Mouse (Mus musculus): Measurements from ENCODE around the gene Gm8271.
"Not testable (repeated sequence)": the region's sequence is repeated elsewhere in the genome, so short reads cannot be mapped to it uniquely, and the experiment has no call there.

Gm8271 gene

GRCm38 (mm10) chr14:5185493-5185892 is at the start of gene Gm8271:
TSS of gene Gm8271 (plus strand) at chr14:5185793.
- not testable (repeated sequence) for H3K27me3 ChIP-seq (ENCODE audit: insufficient read depth, low read length); H3K4me3 ChIP-seq (replicated peaks; ENCODE audit: low read length); H3K4me1 ChIP-seq (replicated peaks; ENCODE audit: low read depth, low read length); H3K36me3 ChIP-seq (ENCODE audit: insufficient read depth, low read length); H3K9me3 ChIP-seq (ENCODE audit: low read length)

GRCm38 (mm10) chr14:5164235-5164634 is 21.4 kb upstream of the Gm8271 start, which contains the start of gene Gm3317:
TSS of gene Gm3317 (plus strand) at chr14:5164535.
- H3K27me3 ChIP-seq (ENCODE audit: insufficient read depth, low read length); H3K9me3 ChIP-seq (ENCODE audit: low read length); H3K4me3 ChIP-seq (replicated peaks; ENCODE audit: low read length); H3K4me1 ChIP-seq (replicated peaks; ENCODE audit: low read depth, low read length); H3K36me3 ChIP-seq (ENCODE audit: insufficient read depth, low read length): not testable (repeated sequence)

All from E14TG2a.4 (cell line).